Mouse (Mus musculus) lung, postnatal 36 days (tissue): ENCODE measurements at regions not wholly inside any gene's neighbourhood (a gene's known extent, or its start where the extent isn't known, plus 50 kb on each side); places are given as distances from the start of the nearest gene placed in this dataset.

Source experiments
- DNase-seq: peaks from one replicate; pipeline ENCODE4 v3.0.0; 2022; ENCODE audit warnings: mixed read lengths

DNA sequence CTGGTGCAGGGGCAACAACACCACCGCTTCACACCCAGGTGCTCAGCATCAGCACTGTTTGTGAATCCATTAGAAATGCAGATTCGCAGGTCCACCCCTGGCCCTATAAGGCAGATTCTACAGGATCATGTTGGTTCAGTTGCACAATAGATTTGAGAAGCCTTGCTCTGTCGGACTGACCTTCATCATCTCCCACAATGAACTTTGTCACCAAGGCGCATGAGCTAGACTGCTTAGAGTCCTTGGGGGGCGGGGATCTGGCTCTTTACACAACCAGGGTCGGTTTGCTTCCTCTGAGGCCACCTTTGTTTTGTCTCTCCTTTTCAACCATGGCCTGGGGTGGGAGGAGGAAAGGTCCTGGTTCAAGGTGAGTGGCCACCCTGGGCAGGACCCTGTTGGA, 209.7 kb downstream of the Igsf11 start:
- DNase-seq = no peak

DNA sequence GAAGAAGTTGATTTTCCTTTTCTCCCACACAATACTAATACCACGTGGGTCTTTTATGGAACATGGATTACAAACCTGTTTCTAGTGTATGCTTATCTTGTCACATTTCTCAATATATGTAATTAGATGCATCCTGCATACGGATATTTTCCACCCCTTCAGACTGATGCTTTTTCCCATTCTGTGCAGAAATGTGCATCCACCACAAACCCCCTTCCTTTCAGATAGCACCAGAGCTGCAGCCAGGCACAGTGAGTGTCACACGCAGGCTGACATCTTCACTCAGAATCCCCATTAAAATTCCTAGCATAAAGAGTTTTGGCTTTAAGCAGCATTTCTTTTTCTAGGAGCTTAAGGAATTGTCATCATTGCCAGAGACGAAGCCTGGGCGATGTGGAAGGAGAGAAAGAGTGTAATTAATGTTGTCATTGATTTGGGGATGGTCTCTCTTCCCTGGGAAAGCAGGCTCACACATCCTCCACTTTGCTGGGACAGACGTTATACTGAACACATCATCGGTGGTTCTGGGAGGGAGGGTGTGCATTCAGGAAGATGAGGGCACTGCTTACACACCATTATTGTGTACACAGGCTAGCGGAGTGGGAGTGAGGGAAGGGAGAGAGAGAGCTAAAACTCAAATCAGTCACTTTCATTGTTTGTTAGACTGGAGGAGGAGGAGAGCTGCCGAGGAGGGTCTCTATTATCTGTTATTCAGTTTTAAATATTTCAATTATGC, 211.1 kb downstream of the Igsf11 start:
- no peak for DNase-seq

DNA sequence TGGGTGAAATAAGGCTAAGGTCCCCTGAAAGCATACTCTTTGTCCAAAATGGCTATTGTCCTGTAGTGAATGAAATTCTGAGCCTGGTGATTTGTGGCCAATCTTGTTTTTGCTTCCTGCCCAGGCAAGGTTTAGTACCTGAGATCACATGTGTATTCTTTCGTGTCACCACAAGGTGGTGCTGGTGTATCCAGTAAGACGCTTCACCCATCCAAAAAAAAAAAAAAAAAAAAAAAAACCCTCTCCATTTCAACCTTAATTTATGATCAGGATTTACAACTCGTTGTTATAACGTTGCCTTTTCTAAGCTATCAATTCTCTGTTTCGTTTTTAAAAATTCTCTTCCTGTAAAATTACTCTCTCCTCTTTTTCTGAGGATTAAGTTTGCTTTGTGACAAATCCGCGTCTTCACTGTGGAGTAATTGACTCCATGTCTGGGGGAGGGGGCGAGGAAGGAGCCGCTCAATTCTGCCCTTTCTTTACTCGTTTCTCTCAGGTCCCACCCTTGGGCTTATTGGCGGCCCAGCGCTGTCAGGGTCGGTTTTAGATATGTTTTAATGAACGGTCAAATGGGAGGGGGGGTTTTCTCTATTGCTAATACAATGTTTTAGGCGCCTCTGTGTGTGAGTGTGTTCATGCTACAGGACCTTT, 217.0 kb downstream of the Igsf11 start:
- DNase-seq = peak; percentile 51

DNA sequence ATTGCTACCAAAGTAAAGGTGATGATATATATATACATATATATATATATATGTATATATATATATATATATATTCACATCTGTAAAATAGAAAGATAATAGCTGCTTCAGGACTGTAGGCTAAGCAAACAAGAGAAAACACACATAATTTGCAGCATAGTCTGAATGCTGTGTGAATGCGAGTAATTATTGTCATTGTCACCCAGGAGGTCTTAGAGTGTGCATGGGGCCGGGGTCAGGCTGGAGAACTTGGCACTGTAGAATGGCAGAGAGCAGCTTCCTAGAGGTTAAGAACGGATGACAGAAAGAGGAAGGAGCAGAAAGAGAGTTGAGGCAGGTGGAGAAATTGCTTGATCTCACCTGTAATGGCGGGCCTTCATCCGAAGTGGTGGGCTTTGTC, 217.6 kb downstream of the Igsf11 start:
- DNase-seq = no peak

DNA sequence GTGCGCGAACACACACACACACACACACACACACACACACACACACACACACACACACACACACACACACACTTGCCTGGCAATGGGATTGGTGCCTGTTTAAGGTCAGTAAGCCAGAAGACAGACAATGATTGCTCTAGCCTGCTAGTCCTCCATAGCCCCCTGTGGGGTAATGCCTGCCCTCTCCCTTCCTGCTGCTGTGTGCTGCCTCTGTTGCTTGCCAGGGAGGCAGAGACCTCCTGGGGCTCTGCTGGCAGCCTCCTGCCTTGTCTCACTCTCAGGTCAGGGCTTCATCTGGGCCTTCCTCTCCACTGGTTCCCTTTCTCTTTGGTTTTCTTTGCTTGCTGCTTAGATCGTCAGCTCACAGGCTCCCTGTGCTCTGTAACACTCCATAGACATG, 225.6 kb downstream of the Igsf11 start:
- no peak for DNase-seq

DNA sequence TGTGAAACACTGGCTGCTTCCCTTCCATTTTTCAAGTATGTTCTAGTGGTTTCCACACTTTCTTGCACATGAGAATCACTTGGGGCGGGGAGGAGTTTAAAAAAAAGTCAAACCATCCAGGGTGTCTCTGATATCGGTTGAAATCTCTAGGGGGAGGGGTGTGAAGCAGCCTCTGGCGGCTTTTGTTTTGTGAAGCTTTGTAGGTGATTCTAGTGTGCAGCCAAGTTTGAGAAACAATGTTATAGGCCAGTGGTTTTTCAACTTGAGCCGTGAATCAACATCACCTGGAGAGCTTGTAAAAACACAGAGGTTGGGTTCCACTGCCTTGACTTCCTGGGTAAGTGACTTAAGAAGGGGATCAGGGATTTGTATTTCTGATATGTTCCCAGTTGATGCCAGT, 227.3 kb downstream of the Igsf11 start:
- DNase-seq = no peak

DNA sequence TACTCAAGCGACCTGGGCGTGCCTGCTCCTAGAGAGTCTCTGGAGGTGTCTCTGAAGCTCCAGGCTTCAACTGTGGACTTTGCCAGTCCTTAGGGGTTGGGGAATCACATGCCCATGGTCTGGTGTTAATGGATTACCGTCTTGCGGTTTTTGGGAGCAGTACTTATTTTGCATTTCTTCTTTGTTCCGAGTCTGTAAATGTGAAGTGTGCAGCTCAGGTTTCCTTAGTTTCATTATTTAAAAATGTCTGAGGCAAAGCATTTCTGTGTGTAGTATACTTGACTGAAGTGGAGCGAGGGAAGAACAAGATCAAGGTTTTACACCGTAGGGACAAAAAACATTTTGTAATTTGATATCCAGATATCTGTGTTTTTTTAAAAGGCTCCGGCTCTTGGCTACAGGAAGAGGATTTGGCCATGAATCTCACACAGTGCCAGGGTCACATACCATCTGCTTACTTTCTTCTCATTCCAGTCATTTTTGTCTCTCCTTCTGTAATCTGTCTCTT, 231.0 kb downstream of the Igsf11 start:
- peak; percentile 0 for DNase-seq

DNA sequence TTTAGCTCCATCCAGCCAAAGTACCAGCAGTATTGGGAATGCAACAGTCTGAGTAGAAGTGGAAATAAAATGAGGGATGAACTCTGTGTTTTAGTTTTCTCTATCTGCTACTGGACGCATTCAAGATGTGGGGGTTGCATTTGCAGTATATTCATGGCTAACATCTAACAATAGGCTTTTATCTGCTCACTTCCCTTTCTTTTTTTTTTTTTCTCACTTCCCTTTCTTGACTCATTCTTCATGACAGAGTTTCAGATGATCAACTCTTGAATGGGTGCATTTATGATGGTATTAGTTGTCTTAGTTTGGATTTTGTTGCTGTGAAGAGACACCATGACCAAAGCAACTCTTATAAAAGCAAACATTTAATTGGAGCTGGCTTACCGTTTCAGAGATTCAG, 240.0 kb downstream of the Igsf11 start:
- no peak for DNase-seq

DNA sequence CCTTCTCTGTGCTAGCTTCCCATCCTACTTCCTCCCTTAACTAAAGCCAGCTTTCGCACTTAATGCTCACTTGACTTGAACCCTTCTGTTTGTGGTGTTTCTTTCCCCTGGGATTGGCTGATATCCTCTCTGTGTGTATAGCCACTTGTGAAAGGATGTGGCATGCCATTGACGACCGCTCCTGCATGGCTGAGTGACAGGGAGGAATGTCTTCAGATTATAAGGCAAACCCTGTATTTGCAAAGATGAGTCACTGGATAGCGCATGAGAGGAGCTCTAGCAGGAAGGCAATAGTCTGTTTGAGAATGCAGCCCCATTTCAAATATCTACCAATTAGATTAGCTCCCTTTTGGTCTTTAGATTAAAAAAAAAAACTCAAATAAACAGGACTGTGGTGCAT, 243.3 kb downstream of the Igsf11 start:
- DNase-seq = no peak

DNA sequence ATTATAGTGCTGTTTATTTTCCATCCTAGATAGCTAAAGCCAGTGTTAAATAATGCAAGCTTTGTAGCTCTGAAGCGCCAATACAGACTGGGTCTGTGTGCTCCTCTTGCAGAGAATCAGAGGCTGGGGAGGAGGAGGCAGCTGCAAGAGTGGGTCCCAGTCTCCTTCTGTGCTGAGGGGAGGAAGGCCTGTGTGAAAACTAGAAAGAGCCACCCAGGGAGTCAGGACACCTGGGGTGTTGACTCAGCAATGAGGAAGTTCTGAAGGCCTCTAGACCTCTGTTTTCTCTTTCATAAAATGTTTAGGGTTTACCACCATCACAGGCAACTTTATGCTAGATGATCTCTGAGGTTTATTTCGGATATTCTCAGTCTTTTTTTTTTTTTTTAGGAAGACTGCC, 254.7 kb downstream of the Igsf11 start:
- no peak for DNase-seq

DNA sequence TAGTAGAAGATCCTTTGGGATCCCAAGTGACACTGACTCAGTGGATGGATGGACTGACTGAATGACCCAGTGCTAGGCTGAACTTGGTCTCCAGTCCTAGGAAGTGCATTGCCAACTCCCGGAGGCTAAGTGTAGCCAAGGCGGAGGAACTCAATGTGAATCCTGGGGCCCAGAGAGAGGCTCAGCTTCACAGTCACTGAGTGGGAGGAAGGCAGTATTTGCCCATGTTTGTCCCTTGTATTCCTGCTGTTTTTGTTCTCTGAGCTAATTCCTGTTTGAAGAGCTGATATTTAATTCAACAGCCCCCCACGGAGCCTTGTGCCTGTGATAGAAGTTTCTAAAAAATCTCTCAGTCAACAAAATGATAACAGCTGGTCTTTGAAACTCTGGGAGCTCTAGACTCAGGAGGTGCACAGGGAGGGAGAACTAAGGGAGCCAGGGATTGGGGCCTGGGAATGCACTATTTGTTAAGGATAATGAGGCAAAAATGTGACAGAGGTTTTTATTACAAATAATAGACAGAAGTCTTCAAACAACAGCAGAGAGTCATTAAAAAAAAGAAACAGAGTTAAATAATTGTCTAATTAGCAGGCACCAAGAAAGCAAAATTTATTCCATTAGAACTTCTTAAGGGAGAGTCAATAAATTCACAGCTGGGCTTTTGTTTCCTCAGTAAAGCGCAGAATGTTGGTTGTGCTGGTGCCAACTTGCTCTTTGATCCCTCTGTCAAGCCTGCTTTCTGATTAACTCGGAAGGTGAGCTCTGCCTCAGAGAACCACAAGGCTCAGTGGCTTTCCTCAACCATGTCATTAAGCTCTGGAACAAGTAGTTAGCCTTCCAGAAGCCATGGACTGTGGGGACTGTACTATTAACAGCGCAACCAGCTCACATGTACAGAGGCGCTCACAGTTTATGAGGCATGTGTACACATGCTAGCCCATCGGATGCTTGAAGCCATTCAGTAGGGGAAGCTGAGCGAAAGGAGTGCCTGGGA, 259.2 kb downstream of the Igsf11 start:
- DNase-seq = no peak

DNA sequence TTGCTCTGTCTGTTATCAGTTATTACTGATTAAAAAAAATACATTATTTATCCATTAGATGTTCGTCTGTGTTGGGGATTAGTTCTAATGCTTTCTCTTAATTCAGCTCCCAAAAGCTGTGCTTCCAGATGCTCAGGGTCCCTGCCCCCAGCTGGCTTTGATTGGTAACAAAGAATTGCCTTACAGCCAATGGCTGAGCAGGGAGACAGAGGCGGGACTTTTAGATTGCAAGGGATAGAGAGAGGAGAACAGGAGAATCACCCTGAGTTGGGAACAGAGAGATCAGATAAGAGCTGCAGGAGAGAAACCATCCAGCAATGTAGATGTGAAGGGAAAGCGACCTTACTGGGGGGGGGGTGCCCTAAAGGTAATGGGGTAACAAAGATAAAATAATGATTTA, 266.4 kb downstream of the Igsf11 start:
- no peak for DNase-seq

DNA sequence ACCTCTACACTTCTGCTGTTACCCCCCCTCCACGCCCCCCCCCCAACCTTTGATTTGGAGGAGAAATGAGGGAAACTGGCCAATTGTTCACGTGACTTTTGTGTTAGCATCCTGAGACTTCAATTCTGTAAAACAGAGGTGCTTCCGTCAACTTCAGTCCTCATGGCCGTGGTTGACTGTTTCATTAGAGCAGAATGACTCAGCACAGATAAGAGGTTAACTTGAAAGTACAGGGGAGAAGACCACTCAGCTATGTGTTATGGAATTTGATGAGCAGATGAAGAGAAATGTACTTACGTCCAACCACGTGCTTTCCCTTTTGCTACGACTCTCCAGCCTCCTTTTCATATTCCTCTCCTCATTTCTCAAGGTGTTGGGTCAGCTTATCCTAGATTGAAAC, 267.3 kb downstream of the Igsf11 start:
- no peak for DNase-seq

DNA sequence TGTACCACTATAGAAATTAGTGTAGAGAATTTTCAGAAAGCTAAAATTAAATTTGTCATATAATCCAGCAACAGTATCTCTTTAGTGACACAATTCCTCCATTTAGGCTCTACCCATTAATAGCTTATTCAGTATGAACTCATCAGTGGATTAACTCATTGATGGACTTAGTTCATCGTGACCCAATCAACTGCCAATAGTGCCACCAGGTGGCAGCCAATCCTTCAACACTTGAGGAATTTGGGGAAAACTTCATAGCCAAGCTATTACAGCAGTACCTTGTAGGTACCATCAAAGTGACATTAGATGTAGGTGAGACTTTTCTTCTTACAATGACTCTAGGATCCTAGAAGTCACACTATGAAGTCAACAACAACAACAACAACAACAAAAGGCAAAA, 270.2 kb downstream of the Igsf11 start:
- no peak for DNase-seq

DNA sequence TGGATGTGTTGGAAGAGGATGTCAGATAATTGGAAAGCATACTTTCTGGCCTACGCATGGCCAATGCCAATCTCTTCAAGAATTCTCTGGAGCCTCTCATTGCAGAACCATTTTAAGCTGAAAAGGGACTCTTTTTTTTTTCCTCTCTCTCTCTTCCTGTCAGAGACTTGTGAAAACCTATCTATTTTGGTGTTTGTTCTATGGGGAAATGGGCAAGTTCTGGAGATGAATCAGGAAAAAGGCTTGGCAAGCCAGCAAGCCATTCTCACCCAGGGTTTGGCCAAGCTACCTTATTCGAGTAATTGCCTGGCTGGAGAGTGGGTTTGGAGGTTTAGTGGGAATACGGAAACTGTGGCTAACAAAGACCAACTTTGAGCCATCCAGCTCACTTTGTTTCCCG, 299.4 kb downstream of the Igsf11 start:
- no peak for DNase-seq

DNA sequence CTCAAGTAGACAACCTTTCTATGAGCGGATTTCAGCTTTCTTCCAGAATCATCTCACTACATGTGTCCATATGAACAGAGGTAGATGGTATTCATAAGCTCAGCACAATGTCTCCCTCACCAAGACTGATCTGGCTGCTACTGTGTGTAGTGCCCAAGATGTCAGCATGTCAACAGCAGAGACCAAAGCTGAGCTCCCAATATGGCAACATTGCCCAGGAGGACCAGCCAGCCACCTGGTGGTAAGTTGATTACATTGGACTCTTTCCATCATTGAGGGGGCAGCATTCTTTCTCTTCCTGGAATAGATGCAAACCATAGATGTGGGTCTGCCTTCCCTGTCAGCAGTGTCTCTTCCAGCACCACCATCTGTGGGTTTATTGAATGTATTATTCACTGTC, 303.0 kb downstream of the Igsf11 start:
- DNase-seq = no peak

DNA sequence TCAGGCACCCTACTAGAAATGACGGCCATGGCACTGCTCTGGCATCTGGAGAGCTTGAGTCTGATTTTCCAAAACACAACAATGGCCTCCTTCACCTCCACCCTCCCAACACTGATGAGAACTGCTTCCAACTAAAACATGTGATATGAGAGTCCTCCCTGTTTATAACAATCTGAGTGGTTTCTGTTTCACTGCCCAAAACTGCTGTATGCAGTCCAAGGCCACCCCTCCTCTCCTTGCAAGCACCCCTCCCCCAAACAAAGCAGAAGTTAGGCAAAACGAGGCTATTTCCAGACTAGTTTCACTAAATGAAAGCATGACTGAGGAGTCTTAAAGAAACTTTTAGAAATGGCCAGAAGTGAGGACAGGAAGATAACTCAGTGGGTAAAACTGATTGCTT, 304.4 kb downstream of the Igsf11 start:
- DNase-seq = no peak

DNA sequence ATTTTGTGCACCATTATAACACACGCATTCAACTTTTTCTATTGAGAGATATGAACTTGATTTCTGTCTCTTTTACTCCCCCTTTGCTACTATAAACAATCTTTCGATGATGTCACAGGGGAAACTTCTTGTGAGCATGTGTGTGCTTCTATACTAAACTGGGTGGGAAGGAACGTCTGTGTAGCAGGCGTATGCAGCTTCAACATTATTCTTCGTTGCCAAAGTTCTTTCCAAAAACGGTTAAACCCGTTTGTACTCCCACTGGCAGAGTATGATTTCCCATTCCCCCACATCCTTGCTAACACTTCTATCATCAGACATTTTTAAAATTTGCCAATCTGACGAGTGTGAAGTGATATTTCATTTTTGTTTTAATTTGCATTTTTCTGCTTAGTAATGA, 331.1 kb downstream of the Igsf11 start:
- no peak for DNase-seq

DNA sequence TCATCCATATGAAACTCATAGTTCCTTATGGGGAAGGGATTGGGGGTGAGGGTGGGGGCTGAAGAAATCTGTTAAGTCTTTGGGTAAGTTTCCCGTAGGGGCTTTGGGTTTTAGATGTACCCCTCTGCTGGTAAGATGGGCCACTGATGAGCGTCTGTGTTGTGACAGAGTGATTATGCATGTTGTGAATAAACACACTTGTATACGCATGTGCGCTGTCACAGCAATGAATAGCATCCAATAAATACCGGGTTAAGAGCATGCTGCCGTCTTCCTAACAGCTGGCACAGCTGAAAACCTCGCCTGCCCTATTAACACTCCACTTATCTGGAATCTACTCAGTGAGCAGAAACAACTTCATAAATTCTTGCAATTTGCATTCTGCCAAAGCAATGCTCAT, 337.0 kb downstream of the Igsf11 start:
- DNase-seq = no peak

DNA sequence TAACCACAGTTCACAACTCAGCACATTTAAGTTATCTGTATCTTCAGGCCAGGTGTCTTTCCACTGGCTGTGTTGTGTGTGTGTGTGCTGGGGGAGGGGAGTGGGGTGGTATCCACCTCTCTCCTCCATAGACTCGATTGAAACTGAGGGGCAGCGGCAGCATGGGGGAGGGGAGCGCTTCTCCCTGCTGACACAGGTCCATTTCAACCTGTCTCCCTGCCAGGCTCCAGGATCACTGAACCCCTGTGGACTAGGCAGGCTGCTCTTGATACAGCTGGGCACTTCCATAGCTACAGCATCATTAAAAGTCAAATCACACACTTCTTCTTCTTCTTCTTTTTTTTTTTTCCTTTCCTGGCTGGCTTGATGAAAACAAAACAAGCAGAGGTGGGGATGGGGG, 338.0 kb downstream of the Igsf11 start:
- no peak for DNase-seq

DNA sequence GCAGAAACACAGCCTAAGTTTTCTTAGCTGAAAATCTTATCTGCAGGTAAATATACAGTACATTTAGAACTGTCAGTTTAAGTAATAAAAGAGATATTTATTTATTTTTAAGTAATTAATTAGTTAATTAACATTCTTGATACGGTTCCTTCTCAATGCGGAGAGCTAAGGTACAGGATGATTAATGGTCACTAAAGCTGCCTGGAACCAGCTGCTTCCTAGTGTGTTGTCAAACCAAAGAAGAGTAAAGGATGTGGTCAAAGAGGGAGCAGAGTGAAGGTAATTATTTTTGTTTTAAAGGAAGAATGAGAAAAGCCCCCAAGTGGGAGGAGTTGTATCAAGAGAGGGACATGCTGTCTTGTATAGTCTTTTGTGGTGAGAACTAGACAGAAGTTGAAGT, 341.8 kb downstream of the Igsf11 start:
- DNase-seq = no peak

DNA sequence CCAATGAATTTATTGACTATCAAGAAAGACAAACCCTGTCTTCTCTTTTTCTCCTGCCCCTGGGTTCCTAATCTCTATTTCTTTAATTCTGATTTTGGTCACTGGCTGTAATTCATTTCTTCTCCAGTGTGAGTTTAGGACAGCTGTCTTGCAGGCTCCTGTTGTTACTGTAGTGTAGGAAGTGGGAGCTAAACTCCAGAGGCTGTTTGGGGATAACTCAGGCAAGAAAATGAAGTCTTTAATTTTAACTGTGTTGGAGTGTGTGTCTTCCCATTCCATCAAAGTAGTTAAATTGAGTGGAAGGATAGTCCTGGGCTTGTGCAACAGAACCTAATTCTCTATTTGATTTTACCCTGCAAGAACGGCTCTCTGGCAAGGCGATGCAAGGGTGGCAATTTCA, 381.0 kb downstream of the Igsf11 start:
- DNase-seq = no peak

DNA sequence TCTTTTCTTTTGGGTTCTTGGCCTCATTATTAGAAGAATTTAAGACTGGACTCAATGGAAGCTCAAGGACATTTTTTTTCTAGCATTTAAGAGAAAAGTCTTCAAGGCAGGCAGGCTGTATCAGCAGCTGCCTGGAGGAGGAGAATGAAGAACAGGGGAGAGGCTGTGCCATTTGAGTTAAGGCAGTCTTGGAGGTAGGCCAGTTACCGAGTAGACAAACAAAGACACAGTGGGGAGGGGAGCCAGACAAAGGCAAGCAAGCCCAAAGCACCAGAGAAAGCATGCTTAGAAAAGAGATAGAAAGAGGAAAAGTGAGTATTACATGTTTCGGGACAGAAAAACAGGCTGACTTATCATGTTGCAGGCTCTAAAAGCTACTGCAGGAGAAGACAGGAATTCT, 392.0 kb downstream of the Igsf11 start:
- DNase-seq = no peak
